Mouse (Mus musculus) kidney, embryonic 14.5 days (tissue): ENCODE measurements around the gene Ddx5. TPM values are rescaled to one million over a fixed set of nuclear protein-coding genes. Genes with fewer than 3 reads are reported as not detected.

Experiments
- ATAC-seq: fragments of 200-750 bp; cut with Nextera tagmentation; 2 replicates; pipeline ENCODE4 v1.8.0; 2017; ENCODE audit warnings: moderate number of reproducible peaks, mild to moderate bottlenecking, moderate TSS enrichment, moderate library complexity; ENCODE audit not compliant: low FRiP score, low TSS enrichment
- H3K27ac ChIP-seq: fragments of 300-500 bp; sonication (generic); 2 replicates; pipeline ENCODE4 v1.5.1; 2014; ENCODE audit warnings: low read depth, mild to moderate bottlenecking, low read length, moderate library complexity, mixed read lengths
- H3K27me3 ChIP-seq: fragments of 300-500 bp; sonication (generic); 2 replicates; pipeline ENCODE4 v1.6.1; 2014; ENCODE audit warnings: mild to moderate bottlenecking, low read length; ENCODE audit not compliant: control insufficient read depth, insufficient read depth
- H3K36me3 ChIP-seq: fragments of 300-500 bp; sonication (generic); 2 replicates; pipeline ENCODE4 v1.6.1; 2014; ENCODE audit warnings: low read length, mixed read lengths; ENCODE audit not compliant: control insufficient read depth, insufficient read depth
- H3K4me1 ChIP-seq: fragments of 300-500 bp; sonication (generic); 2 replicates; pipeline ENCODE4 v1.6.1; 2014; ENCODE audit warnings: low read length, mixed read lengths; ENCODE audit not compliant: control insufficient read depth, insufficient read depth
- H3K4me2 ChIP-seq: fragments of 300-500 bp; sonication (generic); replicated peaks from 2 replicates; pipeline ENCODE4 v1.6.1; 2014; ENCODE audit warnings: low read depth, mild to moderate bottlenecking, low read length
- H3K4me3 ChIP-seq: fragments of 300-500 bp; sonication (generic); 2 replicates; pipeline ENCODE4 v1.5.1; 2014; ENCODE audit warnings: mild to moderate bottlenecking, low read length
- H3K9ac ChIP-seq: fragments of 300-500 bp; sonication (generic); 2 replicates; pipeline ENCODE4 v1.6.1; 2014; ENCODE audit warnings: low read depth, mild to moderate bottlenecking, low read length, moderate library complexity
- H3K9me3 ChIP-seq: fragments of 300-500 bp; sonication (generic); 2 replicates; pipeline ENCODE4 v1.6.1; 2016; ENCODE audit warnings: low read length; ENCODE audit not compliant: control insufficient read depth
- WGBS: fragments of 180-500 bp; shearing (Covaris S2); extraction: QIAGEN DNeasy Blood & Tissue Kit; methylation state at CpG from one replicate; pipeline ENCODE4 v1.1.7; 2014; 5-methylcytosine and 5-hydroxymethylcytosine counted together
- polyA plus RNA-seq: library from polyadenylated mRNA; unstranded; fragments of >200 nt; fragmentation: Nextera tagmentation; extraction: Ambion mirVana; gene quantifications from 2 replicates; pipeline ENCODE4 v1.2.1, GENCODE M21; 2014

The Ddx5 gene
- polyA plus RNA-seq, 1 experiment from 2014 or later: 392 TPM

DNA sequence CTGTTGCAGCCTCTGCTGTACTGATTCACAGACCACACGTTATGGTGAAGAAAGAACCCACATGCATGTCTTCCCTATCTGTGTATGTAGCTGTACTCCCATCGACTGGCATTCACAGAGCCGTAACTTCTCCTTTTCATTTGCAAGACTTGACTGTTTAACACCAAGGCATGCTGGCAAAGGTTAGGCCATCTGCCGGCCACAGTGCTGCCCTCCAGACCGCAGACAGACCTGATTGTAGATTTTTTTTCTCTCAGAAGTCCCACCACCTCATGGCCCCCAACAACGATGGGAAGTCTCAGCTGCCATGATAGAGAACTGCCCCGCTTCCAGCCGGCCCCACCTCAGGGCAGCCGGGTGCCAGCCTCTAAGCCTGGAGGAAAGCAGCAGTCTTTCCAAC is 30.6 kb upstream of the Ddx5 start:
- peaks cover 82% of the 10 kb centered on the region for H3K36me3 ChIP-seq
- WGBS: 89% methylated on average over 9 of the region's 9 CpGs

DNA sequence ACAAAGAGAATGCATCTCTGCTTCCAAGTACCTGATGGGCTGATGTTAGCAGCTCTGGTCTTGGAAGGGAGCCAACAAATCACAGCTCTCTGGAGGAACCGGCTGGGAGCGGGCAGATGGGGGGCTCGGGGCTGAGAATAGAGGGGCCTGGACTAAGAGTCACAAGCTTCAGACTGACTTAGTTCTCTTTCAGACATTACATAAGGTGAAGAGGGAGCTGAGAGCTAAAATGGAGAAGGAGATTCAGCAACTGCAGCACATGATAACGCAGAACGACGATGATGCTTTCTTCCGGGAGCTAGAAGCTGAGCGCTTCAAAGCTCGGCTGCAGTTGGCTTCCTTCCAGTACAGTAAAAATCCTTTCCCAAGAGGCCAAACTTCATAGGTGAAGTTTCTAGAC is 29.4 kb upstream of the Ddx5 start:
- Histone ChIP-seq H3K4me2 (no peak overlapping the region), H3K27me3 (no peaks in the 10 kb centered on the region), H3K4me1 (0 out of 2 replicates have a peak, but pooled peaks cover 2% of the 10 kb centered on the region), H3K9ac (no peak overlapping the region), H3K27ac (no peak overlapping the region), H3K4me3 (no peak overlapping the region), H3K9me3 (no peaks in the 10 kb centered on the region), H3K36me3 (peaks cover 86% of the 10 kb centered on the region)
- no peak for ATAC-seq
- 77% methylated on average over 9 of the region's 9 CpGs for WGBS

More for the DNA sequence above, 30.6 kb upstream of the Ddx5 start:
- ATAC-seq: no peak
- no peaks in the 10 kb centered on the region for H3K27me3 ChIP-seq
- H3K9ac ChIP-seq: no peak overlapping the region
- H3K4me2 ChIP-seq: no peak overlapping the region
- 0 out of 2 replicates have a peak, but pooled peaks cover 2% of the 10 kb centered on the region for H3K4me1 ChIP-seq
- H3K4me3 ChIP-seq: no peak overlapping the region
- H3K27ac ChIP-seq: no peak overlapping the region
- H3K9me3 ChIP-seq: no peaks in the 10 kb centered on the region

DNA sequence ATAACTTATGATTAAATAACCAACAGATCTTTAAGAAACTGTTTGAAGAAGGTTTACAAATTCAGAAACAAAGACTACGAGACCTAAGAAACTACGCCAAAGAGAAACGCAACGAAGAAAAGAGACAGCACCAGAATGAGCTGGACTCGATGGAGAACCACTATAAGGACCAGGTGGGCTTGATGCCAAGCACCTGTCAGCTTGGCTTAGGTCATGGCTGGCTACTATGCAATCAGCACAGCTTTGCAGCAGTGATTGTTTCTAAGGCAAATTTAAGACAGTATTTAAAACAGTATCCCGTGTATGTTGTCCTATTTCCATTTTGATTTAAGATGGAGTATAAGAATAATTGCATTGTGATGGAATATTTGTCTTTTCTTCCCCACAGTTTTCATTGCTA is 28.8 kb upstream of the Ddx5 start:
- peaks cover 87% of the 10 kb centered on the region for H3K36me3 ChIP-seq
- ATAC-seq: no peak

DNA sequence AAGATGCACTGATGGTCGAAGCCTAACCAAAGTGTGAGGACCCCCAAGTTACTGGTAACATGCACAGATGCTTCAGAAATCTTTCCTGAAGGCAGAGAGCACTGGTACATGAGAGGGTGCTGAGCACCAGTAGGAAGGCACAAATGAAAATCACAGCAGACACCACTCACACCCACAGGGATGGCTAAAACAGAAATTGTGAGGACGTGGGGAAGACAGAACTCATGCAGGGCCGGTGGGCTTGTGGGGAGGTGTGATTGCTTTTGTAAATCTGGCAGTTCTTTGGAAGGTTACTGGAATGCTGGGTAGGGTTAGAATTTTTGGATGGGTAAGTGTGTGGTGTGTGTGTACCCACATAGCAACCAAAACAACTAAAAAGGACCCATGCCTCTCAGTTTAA is 28.2 kb upstream of the Ddx5 start:
- H3K4me3 ChIP-seq: no peak overlapping the region
- no peak overlapping the region for H3K27ac ChIP-seq
- no peaks in the 10 kb centered on the region for H3K9me3 ChIP-seq
- ATAC-seq: no peak
- no peak overlapping the region for H3K4me2 ChIP-seq
- 90% methylated on average over 3 of the region's 3 CpGs for WGBS
- H3K9ac ChIP-seq: no peak overlapping the region
- H3K36me3 ChIP-seq: peaks cover 86% of the 10 kb centered on the region
- 0 out of 2 replicates have a peak, but pooled peaks cover 2% of the 10 kb centered on the region for H3K4me1 ChIP-seq
- H3K27me3 ChIP-seq: no peaks in the 10 kb centered on the region

More for the DNA sequence above, 28.8 kb upstream of the Ddx5 start:
- Histone ChIP-seq H3K4me2 (no peak overlapping the region), H3K9ac (no peak overlapping the region), H3K9me3 (no peaks in the 10 kb centered on the region), H3K27ac (no peak overlapping the region), H3K4me3 (no peak overlapping the region), H3K27me3 (no peaks in the 10 kb centered on the region), H3K4me1 (0 out of 2 replicates have a peak, but pooled peaks cover 2% of the 10 kb centered on the region)
- WGBS: 86% methylated on average over 6 of the region's 6 CpGs

DNA sequence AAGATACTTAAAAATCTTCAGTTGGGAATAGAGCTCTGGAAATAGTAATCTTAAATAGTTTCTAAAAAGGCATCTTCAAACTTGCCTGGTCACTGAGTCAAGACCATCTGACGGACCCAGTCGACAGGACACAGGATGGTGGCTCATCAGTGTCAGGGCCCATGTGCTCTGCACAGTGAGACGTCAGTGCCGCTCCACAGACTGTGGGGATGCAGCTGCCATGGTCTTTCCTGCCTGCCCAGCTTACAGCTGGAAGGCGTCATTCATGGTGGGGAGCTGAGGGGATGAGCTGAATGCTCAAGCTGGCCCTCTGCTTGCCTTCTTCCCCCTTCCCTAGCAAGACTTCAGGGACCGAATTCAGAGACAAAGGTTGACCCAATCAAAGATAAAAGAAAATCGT is 27.3 kb upstream of the Ddx5 start:
- Histone ChIP-seq H3K9me3 (no peaks in the 10 kb centered on the region), H3K4me1 (0 out of 2 replicates have a peak, but pooled peaks cover 2% of the 10 kb centered on the region), H3K4me3 (no peak overlapping the region), H3K27ac (no peak overlapping the region), H3K27me3 (no peaks in the 10 kb centered on the region), H3K4me2 (no peak overlapping the region), H3K36me3 (peaks cover 91% of the 10 kb centered on the region), H3K9ac (no peak overlapping the region)
- WGBS: 73% methylated on average over 7 of the region's 7 CpGs
- ATAC-seq: 0 out of 2 replicates have a peak, but pooled peaks have one; percentile 62

DNA sequence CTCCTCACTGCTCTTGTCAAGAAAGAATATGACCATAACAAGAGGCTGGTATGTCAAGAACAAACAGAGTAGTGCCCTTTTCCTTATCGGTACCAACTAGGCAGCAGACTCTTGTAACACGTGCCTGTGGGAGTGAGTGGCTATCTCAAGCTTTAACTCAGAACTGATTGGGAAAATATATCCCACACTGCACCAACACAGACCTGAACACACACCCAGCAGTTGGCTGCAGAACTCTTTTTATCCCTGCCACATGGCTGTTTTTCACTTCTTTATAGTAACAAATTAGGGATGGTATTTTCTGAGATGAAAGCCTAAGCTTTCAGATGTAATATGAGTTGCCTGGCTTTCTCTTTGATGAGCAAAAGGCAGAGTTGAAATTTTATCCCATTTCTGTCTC is 26.8 kb upstream of the Ddx5 start:
- no peak overlapping the region for H3K27ac ChIP-seq
- H3K9ac ChIP-seq: no peak overlapping the region
- H3K4me3 ChIP-seq: no peak overlapping the region
- 80% methylated on average over 2 of the region's 2 CpGs for WGBS
- H3K9me3 ChIP-seq: no peaks in the 10 kb centered on the region
- no peak for ATAC-seq
- 0 out of 2 replicates have a peak, but pooled peaks cover 2% of the 10 kb centered on the region for H3K4me1 ChIP-seq
- no peak overlapping the region for H3K4me2 ChIP-seq
- peaks cover 91% of the 10 kb centered on the region for H3K36me3 ChIP-seq
- H3K27me3 ChIP-seq: no peaks in the 10 kb centered on the region

DNA sequence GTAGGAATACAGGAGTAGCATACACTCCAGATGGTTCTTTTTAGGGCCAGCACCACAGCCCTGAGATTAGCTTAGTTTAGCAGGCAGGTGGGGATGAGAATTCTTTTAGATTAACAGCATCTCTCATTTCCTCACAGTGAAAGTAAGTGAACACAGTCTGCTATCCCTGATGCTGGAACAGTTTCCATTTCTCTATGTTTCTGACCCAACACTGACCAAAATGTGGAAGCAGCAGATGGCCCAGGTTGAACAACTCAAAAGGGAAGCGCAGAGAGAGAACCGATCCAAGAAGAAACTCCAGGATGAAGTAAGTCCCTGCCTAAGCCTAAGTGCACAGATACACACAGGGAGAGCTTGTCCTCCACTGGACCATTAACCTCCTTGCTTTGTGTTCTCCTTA is 26.3 kb upstream of the Ddx5 start:
- Histone ChIP-seq H3K27ac (no peak overlapping the region), H3K36me3 (peaks cover 90% of the 10 kb centered on the region)

DNA sequence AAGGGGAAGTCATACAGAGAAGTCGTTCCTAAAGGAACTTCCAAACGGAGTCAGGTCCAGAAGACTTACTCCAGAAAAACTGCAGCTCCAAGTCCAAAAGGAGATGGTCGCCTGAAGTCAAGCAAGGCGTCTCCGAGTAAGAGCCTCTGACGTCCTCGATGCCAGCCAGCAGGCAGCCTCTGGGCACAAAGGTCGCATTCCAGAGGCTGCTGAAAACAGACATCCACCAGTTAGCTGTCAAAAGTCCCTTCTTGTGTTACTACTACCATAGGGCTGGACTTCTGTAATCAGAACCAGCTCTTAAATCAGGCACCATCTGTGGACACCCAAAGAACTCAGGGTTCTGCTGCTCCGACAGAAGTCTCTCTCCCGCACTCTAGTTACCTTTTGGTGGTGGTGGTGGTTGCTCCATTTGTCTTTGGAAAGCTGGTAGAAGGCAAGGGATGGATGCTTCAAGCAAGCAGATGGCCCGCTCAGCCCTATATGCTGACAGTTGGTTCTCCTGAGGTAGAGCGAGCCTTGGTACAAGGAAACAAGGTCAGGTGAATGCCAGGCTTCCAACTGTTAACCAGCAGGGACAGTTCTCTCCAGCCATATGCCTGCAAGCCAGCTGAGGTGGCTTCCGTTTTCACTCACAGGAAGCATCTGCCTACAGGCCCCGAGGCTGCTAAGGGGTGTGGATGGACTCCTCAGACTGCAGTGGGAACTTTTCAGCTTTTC is 25.8 kb upstream of the Ddx5 start:
- Histone ChIP-seq H3K4me2 (no peak overlapping the region), H3K36me3 (peaks cover 91% of the 10 kb centered on the region), H3K27ac (no peak overlapping the region), H3K4me1 (0 out of 2 replicates have a peak, but pooled peaks cover 2% of the 10 kb centered on the region), H3K9ac (no peak overlapping the region), H3K27me3 (no peaks in the 10 kb centered on the region), H3K9me3 (no peaks in the 10 kb centered on the region), H3K4me3 (no peak overlapping the region)
- ATAC-seq: 0 out of 2 replicates have a peak, but pooled peaks have one; percentile 28
- whole genome bisulfite sequencing: 75% methylated on average over 14 of the region's 14 CpGs

More for the DNA sequence above, 26.3 kb upstream of the Ddx5 start:
- Histone ChIP-seq H3K27me3 (no peaks in the 10 kb centered on the region), H3K9me3 (no peaks in the 10 kb centered on the region), H3K4me2 (no peak overlapping the region), H3K4me1 (0 out of 2 replicates have a peak, but pooled peaks cover 2% of the 10 kb centered on the region), H3K4me3 (no peak overlapping the region), H3K9ac (no peak overlapping the region)
- no peak for ATAC-seq
- 95% methylated on average over 2 of the region's 2 CpGs for WGBS

DNA sequence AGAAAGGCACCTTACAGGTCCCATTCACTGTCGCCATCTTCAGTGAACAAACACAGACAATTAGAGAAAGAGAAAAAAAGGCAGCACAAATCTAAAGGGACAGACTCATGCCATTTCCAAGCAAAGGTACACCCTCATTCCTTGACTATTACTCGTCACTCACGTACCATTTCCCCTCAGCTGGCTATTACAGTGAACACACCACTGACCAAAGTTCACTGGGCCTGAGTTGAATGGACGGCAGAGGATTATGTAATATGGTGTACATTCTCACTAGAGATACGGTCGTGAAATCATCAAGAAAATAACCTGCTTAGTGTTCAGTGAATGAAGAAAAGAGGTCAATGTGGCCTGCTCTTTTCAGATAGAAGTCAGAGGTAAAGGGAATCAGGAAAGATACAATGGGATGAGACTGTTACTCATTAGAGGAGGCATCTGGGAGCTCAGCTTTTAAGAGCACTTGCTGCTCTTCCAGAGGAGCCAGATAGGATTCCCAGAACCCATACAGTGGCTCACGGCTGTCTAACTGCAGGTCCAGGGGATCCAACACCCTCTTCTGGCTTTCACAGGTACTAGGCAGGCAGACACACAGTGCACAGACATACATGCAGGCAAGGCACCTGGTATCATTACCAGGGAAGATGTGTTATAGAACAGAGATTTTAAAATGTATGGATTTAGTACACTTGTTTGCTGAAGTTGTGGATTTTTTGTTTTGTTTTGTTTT is 23.6 kb upstream of the Ddx5 start:
- no peak overlapping the region for H3K9ac ChIP-seq
- 90% methylated on average over 7 of the region's 7 CpGs for WGBS
- H3K9me3 ChIP-seq: no peaks in the 10 kb centered on the region
- H3K27ac ChIP-seq: no peak overlapping the region
- ATAC-seq: no peak
- H3K4me2 ChIP-seq: no peak overlapping the region
- no peaks in the 10 kb centered on the region for H3K27me3 ChIP-seq
- no peak overlapping the region for H3K4me3 ChIP-seq
- H3K36me3 ChIP-seq: peaks cover 80% of the 10 kb centered on the region
- no peaks in the 10 kb centered on the region for H3K4me1 ChIP-seq
